ENCODE assay signal across 7 mouse cellular contexts in the genomic region with DNA sequence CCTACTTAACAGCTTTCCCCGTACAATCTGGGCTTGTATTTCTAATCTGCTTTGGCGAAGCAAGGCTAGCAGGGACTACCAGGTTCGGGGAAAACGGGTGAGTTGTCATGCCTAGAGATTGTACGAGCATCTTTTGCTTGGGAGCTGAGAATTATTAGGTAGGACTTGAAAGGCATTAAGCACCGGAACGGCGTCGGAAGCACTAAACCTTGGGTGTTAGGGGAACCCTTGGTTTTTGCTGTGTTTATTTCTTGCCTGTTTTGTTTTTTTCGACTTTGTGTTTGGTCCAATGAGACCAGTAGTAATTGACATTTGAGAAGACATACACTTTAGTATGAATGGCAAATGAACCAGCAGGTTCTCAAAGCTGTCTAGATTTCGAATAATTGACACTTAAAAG. TPM values are rescaled to one million over a fixed set of nuclear protein-coding genes. Genes with fewer than 3 reads are reported as not detected.
DNase-seq lines count a peak whose midpoint lies in the region; ATAC-seq and TF ChIP-seq lines count a peak whose summit lies in the region.

No protein-coding gene starts in this region.

- H3K9ac ChIP-seq in lung, postnatal 0 days (replicated peaks; ENCODE audit: low read depth): peak overlapping the region; percentile 100
- peak overlapping the region; percentile 100 for H3K9ac ChIP-seq in limb, embryonic 13.5 days
- H3K9ac ChIP-seq in stomach, embryonic 14.5 days (replicated peaks; ENCODE audit: low read depth, low read length): peak overlapping the region; percentile 99

- peak overlapping the region; percentile 100 for H3K4me3 ChIP-seq in lung, postnatal 0 days (ENCODE audit: low read depth, low read length)
- peak overlapping the region; percentile 99 for H3K4me3 ChIP-seq in erythroblast, embryonic 14.5 days (replicated peaks)
- H3K4me3 ChIP-seq in limb, embryonic 13.5 days: peak overlapping the region; percentile 97
- H3K4me3 ChIP-seq in stomach, embryonic 14.5 days (ENCODE audit: low read depth, low read length): peak overlapping the region; percentile 87

- WGBS in lung, postnatal 0 days: 2% methylated on average over 11 of the region's 11 CpGs
- 3% methylated on average over 11 of the region's 11 CpGs for WGBS in limb, embryonic 13.5 days
- 4% methylated on average over 11 of the region's 11 CpGs for WGBS in stomach, embryonic 14.5 days

- no peaks in the 10 kb centered on the region for H3K27me3 ChIP-seq in lung, postnatal 0 days (replicated peaks; ENCODE audit: insufficient read depth, low read length)
- H3K27me3 ChIP-seq in erythroblast, embryonic 14.5 days (ENCODE audit: control insufficient read depth): no peaks in the 10 kb centered on the region
- no peaks in the 10 kb centered on the region for H3K27me3 ChIP-seq in limb, embryonic 13.5 days
- H3K27me3 ChIP-seq in stomach, embryonic 14.5 days (ENCODE audit: control insufficient read depth, insufficient read depth, low read length): no peaks in the 10 kb centered on the region

- no peaks in the 10 kb centered on the region for H3K9me3 ChIP-seq in lung, postnatal 0 days (ENCODE audit: low read length)
- H3K9me3 ChIP-seq in erythroblast, embryonic 14.5 days (ENCODE audit: control insufficient read depth, low read length): no peaks in the 10 kb centered on the region
- no peaks in the 10 kb centered on the region for H3K9me3 ChIP-seq in limb, embryonic 13.5 days
- H3K9me3 ChIP-seq in stomach, embryonic 14.5 days (ENCODE audit: control insufficient read depth, low read depth, low read length): no peaks in the 10 kb centered on the region

- DNase-seq in lung, postnatal 0 days (ENCODE audit: low spot score): no peak
- DNase-seq in lung, postnatal 25 days (ENCODE audit: low spot score): no peak
- DNase-seq in cerebellum, adult 11-12 months: no peak

- ATAC-seq in lung, postnatal 0 days: no peak
- no peak for ATAC-seq in limb, embryonic 13.5 days (ENCODE audit: low FRiP score, low read depth)
- ATAC-seq in stomach, embryonic 14.5 days (ENCODE audit: insufficient number of reproducible peaks, insufficient read depth, low FRiP score, low read depth): no peak
- ATAC-seq in activated CD4-positive, CD25-positive, alpha-beta regulatory T cell, adult 4 months: no peak

- no peak for TF ChIP-seq CTCF in lung, postnatal 0 days (IDR thresholded peaks at IDR 0.05)

- peak overlapping the region; percentile 100 for H3K27ac ChIP-seq in lung, postnatal 0 days (ENCODE audit: low read length)
- peak overlapping the region; percentile 100 for H3K27ac ChIP-seq in limb, embryonic 13.5 days
- H3K27ac ChIP-seq in stomach, embryonic 14.5 days (ENCODE audit: low read length): peak overlapping the region; percentile 100

- no peak for TF ChIP-seq EP300 in lung, postnatal 0 days (IDR thresholded peaks at IDR 0.05)

- H3K36me3 ChIP-seq in lung, postnatal 0 days (ENCODE audit: insufficient read depth, low read length): no peaks in the 10 kb centered on the region
- peaks cover 49% of the 10 kb centered on the region for H3K36me3 ChIP-seq in erythroblast, embryonic 14.5 days (ENCODE audit: control insufficient read depth)
- H3K36me3 ChIP-seq in limb, embryonic 13.5 days: 0 out of 2 replicates have a peak, but pooled peaks cover 3% of the 10 kb centered on the region
- no peaks in the 10 kb centered on the region for H3K36me3 ChIP-seq in stomach, embryonic 14.5 days (ENCODE audit: control insufficient read depth, insufficient read depth, low read length)

- peak overlapping the region; percentile 83 for H3K4me2 ChIP-seq in lung, postnatal 0 days (replicated peaks; ENCODE audit: low read depth, low read length)
- H3K4me2 ChIP-seq in limb, embryonic 13.5 days (replicated peaks): peak overlapping the region; percentile 90
- H3K4me2 ChIP-seq in stomach, embryonic 14.5 days (replicated peaks; ENCODE audit: low read depth, low read length): peak overlapping the region; percentile 67

- peaks cover 8% of the 10 kb centered on the region; the same call in 1 of the 2 replicates for H3K4me1 ChIP-seq in lung, postnatal 0 days (ENCODE audit: insufficient read depth, low read depth, low read length)
- peaks cover 61% of the 10 kb centered on the region for H3K4me1 ChIP-seq in erythroblast, embryonic 14.5 days (ENCODE audit: control insufficient read depth)
- peaks cover 47% of the 10 kb centered on the region for H3K4me1 ChIP-seq in limb, embryonic 13.5 days
- peaks cover 25% of the 10 kb centered on the region for H3K4me1 ChIP-seq in stomach, embryonic 14.5 days (ENCODE audit: control insufficient read depth, insufficient read depth, low read length)

RNA-seq across cellular contexts. Expression of gene Srsf4, which starts 1.1 kb away (rescaled TPM):
- polyA plus RNA-seq in lung, postnatal 0 days (2015; fragmentation: Nextera tagmentation; extraction: Ambion mirVana): 62.6 TPM in 2 replicates
- 37.6 and 42.6 TPM in 2 replicates for polyA plus RNA-seq in erythroblast, embryonic 14.5 days (2012)
- 123 and 129 TPM in 2 replicates for polyA plus RNA-seq in limb, embryonic 13.5 days (2015; fragmentation: Nextera tagmentation; extraction: Ambion mirVana)
- 95.3 and 104 TPM in 2 replicates for polyA plus RNA-seq in stomach, embryonic 14.5 days (2014; fragmentation: Nextera tagmentation; extraction: Ambion mirVana)
- 10 to 100 TPM; 10.8 to 12.2 TPM for polyA plus RNA-seq in activated CD4-positive, CD25-positive, alpha-beta regulatory T cell, adult 4 months (2017; shearing (Covaris generic))

RNA-seq across cellular contexts. Expression of gene Mecr, which starts 31.3 kb away (rescaled TPM):
- 20.6 and 21.2 TPM in 2 replicates for polyA plus RNA-seq in lung, postnatal 0 days (2015; fragmentation: Nextera tagmentation; extraction: Ambion mirVana)
- polyA plus RNA-seq in erythroblast, embryonic 14.5 days (2012): 1.8 and 2.4 TPM in 2 replicates
- 40.5 and 44.1 TPM in 2 replicates for polyA plus RNA-seq in limb, embryonic 13.5 days (2015; fragmentation: Nextera tagmentation; extraction: Ambion mirVana)
- polyA plus RNA-seq in stomach, embryonic 14.5 days (2014; fragmentation: Nextera tagmentation; extraction: Ambion mirVana): 47.6 and 48.6 TPM in 2 replicates
- 10 to 100 TPM; 27.4 to 30.5 TPM for polyA plus RNA-seq in activated CD4-positive, CD25-positive, alpha-beta regulatory T cell, adult 4 months (2017; shearing (Covaris generic))

RNA-seq across cellular contexts. Expression of gene Ptpru, which starts 36.5 kb away (rescaled TPM):
- 8.5 and 9.3 TPM in 2 replicates for polyA plus RNA-seq in lung, postnatal 0 days (2015; fragmentation: Nextera tagmentation; extraction: Ambion mirVana)
- polyA plus RNA-seq in erythroblast, embryonic 14.5 days (2012): 0.50 and 0.55 TPM in 2 replicates
- 14.6 and 20.0 TPM in 2 replicates for polyA plus RNA-seq in limb, embryonic 13.5 days (2015; fragmentation: Nextera tagmentation; extraction: Ambion mirVana)
- polyA plus RNA-seq in stomach, embryonic 14.5 days (2014; fragmentation: Nextera tagmentation; extraction: Ambion mirVana): 16.1 and 18.0 TPM in 2 replicates
- polyA plus RNA-seq in activated CD4-positive, CD25-positive, alpha-beta regulatory T cell, adult 4 months (2017; shearing (Covaris generic)): under 1 TPM in 1 of 2 experiments, not detected in 1; 0.10 TPM

RNA-seq across cellular contexts. Expression of gene Tmem200b, which starts 47.0 kb away (rescaled TPM):
- 1.3 and 1.8 TPM in 2 replicates for polyA plus RNA-seq in lung, postnatal 0 days (2015; fragmentation: Nextera tagmentation; extraction: Ambion mirVana)
- polyA plus RNA-seq in erythroblast, embryonic 14.5 days (2012): not detected in 2 replicates
- 2.5 and 2.6 TPM in 2 replicates for polyA plus RNA-seq in limb, embryonic 13.5 days (2015; fragmentation: Nextera tagmentation; extraction: Ambion mirVana)
- polyA plus RNA-seq in stomach, embryonic 14.5 days (2014; fragmentation: Nextera tagmentation; extraction: Ambion mirVana): 0.71 and 1.4 TPM in 2 replicates
- not detected for polyA plus RNA-seq in activated CD4-positive, CD25-positive, alpha-beta regulatory T cell, adult 4 months (2017; shearing (Covaris generic))
